Comparison of ENCODE assay signal across 9 mouse cellular contexts in the genomic region with DNA sequence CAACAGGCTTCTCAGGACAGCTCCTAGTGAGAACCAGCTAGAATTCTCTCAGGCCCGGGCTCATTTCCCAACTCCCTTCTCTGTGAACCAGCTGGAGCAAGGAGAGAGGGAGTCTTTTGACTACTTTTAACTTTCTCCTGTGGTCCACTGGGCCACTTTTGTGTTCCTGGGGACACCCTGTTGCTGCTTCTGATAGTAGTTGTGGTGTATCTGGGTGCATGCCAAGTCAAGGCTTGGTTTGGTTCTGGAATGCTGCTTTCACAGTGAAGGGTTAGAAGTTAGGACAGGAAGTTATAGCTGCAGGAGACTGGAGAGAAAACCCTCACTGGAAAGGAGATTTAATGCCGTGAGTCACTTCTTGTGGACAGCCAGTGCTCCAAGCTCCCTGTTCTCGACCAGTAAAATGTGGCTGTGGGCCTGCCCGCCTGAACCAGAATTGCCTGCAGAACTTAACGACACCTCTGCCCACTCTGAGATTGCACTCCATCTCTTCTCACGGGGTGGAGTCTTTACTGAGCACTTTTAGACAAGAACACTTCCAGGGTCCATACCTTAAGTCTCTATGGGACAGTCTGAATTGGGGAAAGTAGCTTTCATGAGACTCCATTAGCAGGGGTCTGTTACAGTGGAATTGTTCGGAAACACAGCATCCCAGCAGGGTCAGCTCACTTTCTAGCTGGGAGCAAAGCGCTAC.
DNase-seq lines count a peak whose midpoint lies in the region; ATAC-seq lines count a peak whose summit lies in the region.
"Had no signal": no experiment of that assay in that cellular context is flagged by ENCODE, and none has a peak within 500 bp of the region (broad histone marks: within the 10 kb centered on the region; RNA-seq: fewer than 3 reads in every experiment).

No protein-coding gene starts in this region.

- no peak overlapping the region for H3K9ac ChIP-seq in kidney, embryonic 14.5 days (ENCODE audit: low read depth, low read length)
- H3K9ac ChIP-seq in heart, embryonic 11.5 days (ENCODE audit: low read depth, low read length) = no peak overlapping the region
- H3K9ac ChIP-seq in stomach, embryonic 14.5 days (replicated peaks; ENCODE audit: low read depth, low read length) = no peak overlapping the region
- H3K9ac ChIP-seq: midbrain, embryonic 13.5 days had no signal

- no peak overlapping the region for H3K27ac ChIP-seq in kidney, embryonic 14.5 days (ENCODE audit: low read depth, low read length)
- peak overlapping the region; percentile 82 for H3K27ac ChIP-seq in heart, embryonic 11.5 days (ENCODE audit: low read depth, low read length)
- H3K27ac ChIP-seq in stomach, embryonic 14.5 days (ENCODE audit: low read length) = peak overlapping the region; percentile 52; the same call in 1 of the 2 replicates
- H3K27ac ChIP-seq: midbrain, embryonic 13.5 days had no signal

- no peaks in the 10 kb centered on the region for H3K9me3 ChIP-seq in kidney, embryonic 14.5 days (ENCODE audit: control insufficient read depth, low read length)
- no peaks in the 10 kb centered on the region for H3K9me3 ChIP-seq in heart, embryonic 11.5 days (replicated peaks; ENCODE audit: control insufficient read depth, low read length)
- H3K9me3 ChIP-seq in stomach, embryonic 14.5 days (ENCODE audit: control insufficient read depth, low read depth, low read length) = no peaks in the 10 kb centered on the region
- H3K9me3 ChIP-seq: midbrain, embryonic 13.5 days had no signal

- no peak for ATAC-seq in kidney, embryonic 14.5 days (ENCODE audit: low FRiP score, low TSS enrichment)
- no peak for ATAC-seq in heart, embryonic 11.5 days (replicated peaks; ENCODE audit: insufficient number of reproducible peaks, low FRiP score, low TSS enrichment)
- ATAC-seq in stomach, embryonic 14.5 days (ENCODE audit: insufficient number of reproducible peaks, insufficient read depth, low FRiP score, low read depth) = no peak
- ATAC-seq: midbrain, embryonic 13.5 days had no signal

- WGBS in kidney, embryonic 14.5 days = 47% methylated on average over 8 of the region's 8 CpGs
- 49% methylated on average over 8 of the region's 8 CpGs for WGBS in heart, embryonic 11.5 days (ENCODE audit: insufficient replicate concordance)
- 69% methylated on average over 8 of the region's 8 CpGs for WGBS in stomach, embryonic 14.5 days

- no peaks in the 10 kb centered on the region for H3K27me3 ChIP-seq in kidney, embryonic 14.5 days (ENCODE audit: control insufficient read depth, insufficient read depth, low read length)
- H3K27me3 ChIP-seq in heart, embryonic 11.5 days (ENCODE audit: control insufficient read depth, insufficient read depth, low read length) = no peaks in the 10 kb centered on the region
- no peaks in the 10 kb centered on the region for H3K27me3 ChIP-seq in stomach, embryonic 14.5 days (ENCODE audit: control insufficient read depth, insufficient read depth, low read length)
- H3K27me3 ChIP-seq: midbrain, embryonic 13.5 days had no signal

- no peak overlapping the region for H3K4me3 ChIP-seq in kidney, embryonic 14.5 days (ENCODE audit: low read length)
- H3K4me3 ChIP-seq in heart, embryonic 11.5 days (ENCODE audit: low read depth, low read length) = no peak overlapping the region
- no peak overlapping the region for H3K4me3 ChIP-seq in stomach, embryonic 14.5 days (ENCODE audit: low read depth, low read length)
- H3K4me3 ChIP-seq: midbrain, embryonic 13.5 days had no signal

- peak; percentile 4 for DNase-seq in kidney, adult 11 months
- DNase-seq in kidney, postnatal 14 days = peak; percentile 53
- DNase-seq in T-cell, adult 2 months (ENCODE audit: low spot score) = no peak
- DNase-seq in natural killer cell, adult 2 months (ENCODE audit: low spot score in 2 of 2) = no peak
- no peak for DNase-seq in frontal cortex, postnatal 10 days (ENCODE audit: low spot score in 2 of 2)

- H3K4me2 ChIP-seq in kidney, embryonic 14.5 days (replicated peaks; ENCODE audit: low read depth, low read length) = no peak overlapping the region
- H3K4me2 ChIP-seq in heart, embryonic 11.5 days = no peak overlapping the region
- H3K4me2 ChIP-seq in stomach, embryonic 14.5 days (replicated peaks; ENCODE audit: low read depth, low read length) = no peak overlapping the region
- H3K4me2 ChIP-seq: midbrain, embryonic 13.5 days had no signal

- no peaks in the 10 kb centered on the region for H3K36me3 ChIP-seq in kidney, embryonic 14.5 days (ENCODE audit: control insufficient read depth, insufficient read depth, low read length)
- no peaks in the 10 kb centered on the region for H3K36me3 ChIP-seq in heart, embryonic 11.5 days (ENCODE audit: control insufficient read depth, insufficient read depth, low read length)
- no peaks in the 10 kb centered on the region for H3K36me3 ChIP-seq in stomach, embryonic 14.5 days (ENCODE audit: control insufficient read depth, insufficient read depth, low read length)
- H3K36me3 ChIP-seq: midbrain, embryonic 13.5 days had no signal

- no peaks in the 10 kb centered on the region; the same call in 1 of the 2 replicates for H3K4me1 ChIP-seq in kidney, embryonic 14.5 days (ENCODE audit: control insufficient read depth, insufficient read depth, low read length)
- peaks cover 26% of the 10 kb centered on the region for H3K4me1 ChIP-seq in heart, embryonic 11.5 days (ENCODE audit: control insufficient read depth, insufficient read depth, low read length)
- H3K4me1 ChIP-seq in stomach, embryonic 14.5 days (ENCODE audit: control insufficient read depth, insufficient read depth, low read length) = 0 out of 2 replicates have a peak, but pooled peaks cover 7% of the 10 kb centered on the region
- H3K4me1 ChIP-seq: midbrain, embryonic 13.5 days had no signal

Comparison
In these comparisons a context has a peak if more than half of its experiments do, and no peak if none do; other contexts are left out.
1. DNase-seq: peak in kidney, adult 11 months (single experiment) and kidney, postnatal 14 days (single experiment); none in T-cell, adult 2 months (single experiment), natural killer cell, adult 2 months (0 of 2) and frontal cortex, postnatal 10 days (0 of 2).